Mouse (Mus musculus) ES-E14 (cell line): Measurements from ENCODE around the gene Lrrc29.

ENCODE experiments used
- CHD2 ChIP-seq: IDR thresholded peaks from 2 replicates; pipeline ENCODE4 v1.6.1; 2014; ENCODE audit warnings: mild to moderate bottlenecking, low read depth, low read length, inconsistent platforms
- ZC3H11A ChIP-seq: IDR thresholded peaks from 2 replicates; pipeline ENCODE4 v1.6.1; 2012; ENCODE audit warnings: low read depth, mild to moderate bottlenecking, inconsistent platforms, low read length, borderline replicate concordance

- no peak for TF ChIP-seq ZC3H11A
- no peak for TF ChIP-seq CHD2
Observed at GRCm38 (mm10) chr8:105345061-105345975, 19.2 kb upstream of the Lrrc29 start.
